Mouse (Mus musculus) frontal cortex, postnatal 25 days (tissue): ENCODE measurements at regions not wholly inside any gene's neighbourhood (a gene's known extent, or its start where the extent isn't known, plus 50 kb on each side); places are given as distances from the start of the nearest gene placed in this dataset.

Experiments
- DNase-seq, 2 experiments: peaks; one replicate each; pipeline ENCODE4 v3.0.0; 2022; ENCODE audit warnings: low spot score in 2 of 2

- DNase-seq = no peak
Measured at GRCm38 (mm10) chr4:12538043-12538442, 366.2 kb upstream of the Fam92a start.

DNA sequence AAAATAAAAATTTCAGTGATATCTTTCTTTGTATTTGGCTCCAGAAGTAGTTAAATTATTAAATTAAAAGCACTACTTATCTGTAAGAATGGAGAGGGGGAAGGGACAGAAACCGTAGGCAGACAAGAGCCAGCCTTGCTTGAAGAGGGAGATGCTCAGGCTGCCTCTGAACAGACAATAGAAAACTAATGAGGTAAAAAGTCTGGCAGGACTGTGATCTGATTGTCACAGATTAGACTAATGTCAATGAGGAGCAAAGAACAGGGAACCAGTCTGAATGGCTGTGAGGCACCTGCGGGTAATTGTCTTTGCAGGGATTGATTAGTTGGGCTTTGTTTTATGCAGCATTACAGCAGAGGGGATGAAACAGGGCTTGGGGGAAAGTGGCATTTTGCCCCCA, 362.3 kb upstream of the Fam92a start:
- no peak for DNase-seq

- no peak for DNase-seq
Measured at GRCm38 (mm10) chr4:12532961-12533360, 361.1 kb upstream of the Fam92a start.

DNA sequence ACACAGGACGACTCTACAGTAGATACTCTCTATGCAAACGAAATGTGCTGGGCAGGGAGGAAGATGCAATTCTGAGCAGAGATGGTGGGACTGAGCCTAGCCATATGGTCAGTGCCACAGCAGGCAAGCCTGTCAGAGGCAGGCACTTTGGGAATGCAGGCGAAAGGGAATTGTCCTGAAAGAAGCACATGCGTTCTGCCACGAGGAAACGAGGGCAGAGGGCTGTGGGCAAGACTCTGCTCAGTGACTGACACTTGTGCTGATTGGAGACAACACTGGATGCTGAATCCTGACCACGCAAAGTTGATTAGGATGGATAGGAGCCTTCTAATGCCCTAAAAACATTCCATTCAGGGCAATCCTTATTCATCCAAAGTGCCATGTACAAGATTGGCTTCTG, 350.5 kb upstream of the Fam92a start:
- DNase-seq = no peak

- no peak for DNase-seq
Measured at GRCm38 (mm10) chr4:12521246-12521645, 349.4 kb upstream of the Fam92a start.

DNA sequence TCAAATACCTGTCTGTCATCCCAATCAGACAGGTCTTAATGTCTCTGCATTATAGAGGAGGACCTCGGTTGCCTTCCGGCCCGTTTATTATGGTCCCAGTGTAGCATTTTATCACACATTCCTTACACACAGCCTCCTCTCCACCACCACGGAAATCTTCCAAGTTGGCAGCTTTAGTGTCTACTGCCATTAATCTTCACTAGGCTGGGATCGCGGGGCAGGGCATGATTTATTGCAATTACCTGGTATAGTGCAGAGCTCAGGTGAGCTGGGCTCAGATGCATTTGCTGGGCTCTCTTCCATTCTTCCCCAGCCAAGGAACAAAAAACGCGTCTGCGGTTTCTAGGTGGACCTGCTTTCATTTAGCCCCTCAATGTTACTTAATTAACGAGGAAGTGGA, 344.7 kb upstream of the Fam92a start:
- DNase-seq = no peak

GRCm38 (mm10) chr4:12511656-12512385, 340.0 kb upstream of the Fam92a start:
- DNase-seq = peak; percentile 41 to 73

- no peak for DNase-seq
Measured at GRCm38 (mm10) chr4:12506851-12507551, 335.2 kb upstream of the Fam92a start.

- no peak for DNase-seq
Measured at GRCm38 (mm10) chr4:12501086-12501485, 329.3 kb upstream of the Fam92a start.

DNA sequence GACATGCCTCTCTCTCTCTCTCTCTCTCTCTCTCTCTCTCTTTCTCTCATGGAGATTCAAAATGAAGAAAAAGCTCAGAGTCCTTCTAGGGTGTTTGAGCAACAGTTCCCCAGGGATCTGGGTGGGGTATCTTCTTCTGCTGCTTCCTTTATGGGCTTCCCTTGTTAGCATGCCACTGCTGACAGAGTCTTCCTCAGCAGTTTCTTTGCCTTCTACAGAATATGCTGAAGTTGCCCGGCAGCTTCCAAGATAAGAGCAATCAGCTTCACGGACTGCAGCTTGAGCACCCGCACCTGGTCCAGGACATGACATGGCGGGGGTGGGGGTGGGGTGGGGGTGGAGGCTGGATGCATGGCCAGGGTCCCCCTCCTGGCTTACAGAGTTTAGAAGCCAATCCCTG, 326.6 kb upstream of the Fam92a start:
- DNase-seq = no peak

- DNase-seq = no peak
Measured at GRCm38 (mm10) chr4:12492468-12492867, 320.7 kb upstream of the Fam92a start.

DNA sequence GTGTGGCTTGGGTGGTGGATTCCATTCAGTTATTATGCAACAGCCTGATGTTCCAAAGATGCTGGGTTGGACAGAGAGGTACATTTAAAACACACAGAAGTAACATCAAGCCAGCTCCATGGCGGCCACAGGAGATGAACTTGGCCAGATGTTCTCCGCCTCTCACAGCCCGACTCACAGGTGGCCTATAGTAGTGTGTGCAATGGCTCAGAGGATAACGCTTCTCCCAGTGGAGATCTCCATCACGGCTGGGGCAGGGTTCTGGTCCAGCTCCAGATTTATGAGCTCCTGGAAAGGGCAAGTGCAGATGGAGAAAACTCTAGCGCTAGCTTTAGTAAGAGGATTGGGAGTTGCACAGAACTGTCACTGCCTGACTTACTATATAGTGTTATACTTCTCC, 319.5 kb upstream of the Fam92a start:
- no peak for DNase-seq

DNA sequence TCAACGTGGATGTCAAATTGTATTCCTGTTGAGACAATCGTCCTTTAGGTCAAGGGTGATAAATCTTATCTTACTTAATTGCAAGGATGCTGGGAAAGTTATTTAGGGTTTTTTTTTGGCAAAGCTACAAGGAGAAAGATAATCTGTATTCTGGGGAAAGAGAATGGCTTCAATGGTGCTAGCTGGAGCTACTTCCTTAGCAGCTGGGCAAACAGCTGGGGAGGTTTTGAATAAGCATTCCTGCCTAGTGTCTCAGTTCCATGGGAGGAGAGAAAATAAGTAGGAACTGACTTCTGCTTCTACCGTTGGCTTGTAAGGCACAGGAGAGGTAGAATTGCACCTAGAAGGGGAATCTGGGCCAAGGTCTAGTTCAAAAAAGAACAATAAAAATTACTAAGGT, 318.3 kb upstream of the Fam92a start:
- no peak for DNase-seq

GRCm38 (mm10) chr4:12489358-12489757, 317.5 kb upstream of the Fam92a start:
- DNase-seq = no peak

DNA sequence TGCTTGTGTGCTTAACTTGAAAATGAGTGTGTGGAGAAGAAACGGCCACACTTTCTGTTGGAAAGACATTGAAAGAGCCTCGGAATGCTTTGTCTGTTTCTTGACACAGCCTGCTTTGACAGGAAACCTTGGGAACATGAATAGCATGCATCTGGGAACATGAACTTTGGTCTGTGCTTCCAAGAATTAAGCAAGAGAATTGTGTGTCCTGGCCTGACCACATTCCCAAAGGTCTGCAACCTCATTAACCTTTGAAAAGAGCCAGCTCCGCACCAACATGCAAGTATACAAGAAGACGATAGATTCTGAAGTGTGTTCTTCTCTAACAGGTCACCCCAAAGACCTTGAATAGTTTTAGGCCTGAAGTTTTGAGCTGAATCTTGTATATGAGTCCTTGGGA, 309.7 kb upstream of the Fam92a start:
- DNase-seq = no peak

- no peak for DNase-seq
Measured at GRCm38 (mm10) chr4:12476717-12477116, 304.9 kb upstream of the Fam92a start.

DNA sequence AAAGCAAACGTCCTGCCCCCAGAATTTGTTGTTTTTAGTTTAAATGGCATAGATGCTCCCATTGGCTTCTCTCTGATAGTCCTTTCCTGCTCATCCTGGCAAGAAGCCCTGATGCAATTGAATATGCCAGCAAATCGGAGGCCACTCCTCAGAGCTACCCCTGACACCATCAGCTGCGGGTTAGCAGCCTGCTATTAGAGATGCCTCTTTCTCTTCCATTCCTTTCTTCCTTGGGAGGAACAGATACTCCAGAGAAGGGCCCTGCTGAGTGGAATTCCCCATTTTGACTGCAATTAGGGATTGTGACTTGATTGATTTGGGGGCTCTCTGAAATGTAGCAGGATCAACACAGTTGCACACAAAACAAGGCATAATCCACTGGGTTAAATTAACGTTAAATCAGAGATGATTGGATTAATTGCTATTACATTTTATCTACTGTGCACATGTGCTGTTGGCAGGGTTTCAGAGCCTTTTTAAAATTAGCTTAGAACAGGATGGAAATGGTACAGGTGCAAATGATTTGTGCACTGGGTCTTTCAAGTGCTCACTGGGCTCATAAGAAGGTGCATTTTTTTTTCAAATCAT, 303.3 kb upstream of the Fam92a start:
- no peak for DNase-seq

- no peak for DNase-seq
Measured at GRCm38 (mm10) chr4:12474421-12474820, 302.6 kb upstream of the Fam92a start.

DNA sequence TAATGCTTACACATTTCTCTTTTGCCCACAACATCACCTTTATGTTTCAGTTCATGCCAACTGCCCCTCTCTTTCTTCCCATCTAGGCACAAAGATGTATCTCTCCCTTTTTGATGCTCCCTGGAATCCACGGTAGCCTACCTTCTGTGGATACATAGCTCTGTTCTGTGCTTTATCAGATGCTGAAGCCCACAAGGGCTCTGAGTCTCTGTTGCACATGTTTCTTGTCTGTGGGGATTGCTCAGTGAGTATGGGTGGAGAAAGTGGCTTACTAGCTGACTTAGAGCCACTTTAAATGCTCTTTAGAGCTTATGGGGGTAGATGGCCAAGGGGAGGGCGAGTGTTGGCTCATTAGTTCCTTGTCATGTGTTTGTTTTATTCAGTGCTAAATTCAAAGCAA, 289.9 kb upstream of the Fam92a start:
- no peak for DNase-seq

- DNase-seq = no peak
Measured at GRCm38 (mm10) chr4:12461251-12461650, 289.4 kb upstream of the Fam92a start.

- no peak for DNase-seq
Measured at GRCm38 (mm10) chr4:12457978-12458597, 286.3 kb upstream of the Fam92a start.

- no peak for DNase-seq
Measured at GRCm38 (mm10) chr4:12452086-12452485, 280.3 kb upstream of the Fam92a start.

- no peak for DNase-seq
Measured at GRCm38 (mm10) chr4:12425507-12425906, 253.7 kb upstream of the Fam92a start.
